Mouse (Mus musculus) ovary, adult 18-20 months (tissue): ENCODE results near the gene Hpgd.

Experiments used
- DNase-seq: peaks from one replicate; pipeline ENCODE4 v3.0.0; 2022; ENCODE audit warnings: low spot score, mixed read lengths

Gene Hpgd

GRCm38 (mm10) chr8:56327709-56328108 is 33.3 kb downstream of the Hpgd start:
- DNase-seq = no peak

GRCm38 (mm10) chr8:56328130-56328542 is 33.8 kb downstream of the Hpgd start:
- no peak for DNase-seq

- DNase-seq = no peak
Measured at GRCm38 (mm10) chr8:56335390-56336000, 41.1 kb downstream of the Hpgd start.

- DNase-seq = no peak
Measured at GRCm38 (mm10) chr8:56336771-56337170, 42.4 kb downstream of the Hpgd start.

- no peak for DNase-seq
Measured at GRCm38 (mm10) chr8:56343505-56343904, 49.1 kb downstream of the Hpgd start.

GRCm38 (mm10) chr8:56343940-56344339 is 49.6 kb downstream of the Hpgd start:
- DNase-seq = no peak

- DNase-seq = no peak
Measured at GRCm38 (mm10) chr8:56344359-56344758, 50.0 kb downstream of the Hpgd start.

- DNase-seq = no peak
Measured at GRCm38 (mm10) chr8:56345641-56346420, 51.4 kb downstream of the Hpgd start.

- no peak for DNase-seq
Measured at GRCm38 (mm10) chr8:56363180-56363579, 68.8 kb downstream of the Hpgd start.
